Mouse (Mus musculus): Measurements from ENCODE around the gene Arl2. TPM values are rescaled to one million over a fixed set of nuclear protein-coding genes. Genes with fewer than 3 reads are reported as not detected.
A peak's percentile ranks its signal among the peaks of the same experiment; 100 is the strongest.

Gene Arl2
- polyA plus RNA-seq (2014; fragmentation: Nextera tagmentation; extraction: Ambion mirVana), result 70.6 and 73.4 TPM in 2 replicates

DNA sequence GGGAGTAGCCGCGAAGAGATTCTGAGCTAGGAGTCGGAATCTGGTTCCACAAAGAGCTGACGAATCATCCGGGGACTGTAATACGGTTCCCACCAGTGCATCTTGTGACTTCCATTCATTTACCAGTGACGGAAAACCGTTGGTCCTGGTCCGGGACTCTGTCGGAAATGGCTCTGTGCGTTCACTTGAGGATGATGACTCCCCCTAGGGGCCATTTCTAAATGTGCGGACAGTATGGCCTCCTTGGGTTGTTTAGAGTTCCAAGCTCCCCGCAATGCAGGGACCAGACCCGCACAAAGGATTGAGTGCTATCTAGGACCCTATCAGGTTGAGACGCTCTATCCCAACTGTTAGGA lies at the start of gene Arl2:
Gene Arl2, minus strand, starts transcription at position 155 of the 356 bp plus-strand sequence.
- peak within 1 kb of the TSS; percentile 63 for H3K4me3 ChIP-seq (ENCODE audit: low read depth, low read length)
- no peaks in the 10 kb centered on the region for H3K9me3 ChIP-seq (ENCODE audit: control insufficient read depth, low read length)
- no peak for DNase-seq (ENCODE audit: low spot score)
- H3K36me3 ChIP-seq (ENCODE audit: control insufficient read depth, insufficient read depth, low read length), result no peaks in the 10 kb centered on the region; the same call in 1 of the 2 replicates
- no peaks in the 10 kb centered on the region for H3K27me3 ChIP-seq (replicated peaks; ENCODE audit: control insufficient read depth, insufficient read depth, low read length)
- peak within 1 kb of the TSS; percentile 87 for H3K4me2 ChIP-seq
- peak within 1 kb of the TSS; percentile 93 for H3K27ac ChIP-seq (ENCODE audit: low read depth, low read length)
- peak within 1 kb of the TSS; percentile 83 for H3K9ac ChIP-seq (ENCODE audit: low read depth, low read length)
- peak; percentile 79 for ATAC-seq (replicated peaks; ENCODE audit: low FRiP score)
- WGBS, result under 1% methylated on average over 15 of the region's 15 CpGs
- H3K4me1 ChIP-seq (replicated peaks; ENCODE audit: control insufficient read depth, insufficient read depth, low read length), result peaks cover 5% of the 10 kb centered on the region; the same call in 1 of the 2 replicates

DNA sequence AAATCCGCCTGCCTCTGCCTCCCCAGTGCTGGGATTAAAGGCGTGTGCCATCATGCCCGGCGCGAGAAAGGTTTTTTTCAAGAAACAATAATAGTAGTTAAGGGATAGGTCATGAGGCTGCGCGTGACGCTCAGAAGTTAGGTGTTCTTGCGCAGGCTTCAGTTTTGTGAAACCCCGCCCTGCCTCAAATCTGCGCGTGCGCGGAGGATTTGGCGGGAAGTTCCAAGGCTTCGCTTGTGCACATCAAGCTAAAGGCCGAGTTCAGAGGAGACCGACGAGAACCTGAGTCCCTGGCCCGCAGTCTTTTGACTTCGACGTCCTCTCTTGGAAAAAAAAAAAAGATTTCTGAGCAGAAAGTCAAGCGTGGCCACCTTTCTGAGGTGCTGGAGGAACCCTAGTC lies 42.8 kb upstream of the Arl2 start, which contains the start of gene Majin:
Gene Majin, plus strand, starts transcription at position 258 of the 400 bp plus-strand sequence.
- 72% methylated on average over 23 of the region's 23 CpGs for WGBS
- no peak within 1 kb of the TSS for H3K27ac ChIP-seq (ENCODE audit: low read depth, low read length)

DNA sequence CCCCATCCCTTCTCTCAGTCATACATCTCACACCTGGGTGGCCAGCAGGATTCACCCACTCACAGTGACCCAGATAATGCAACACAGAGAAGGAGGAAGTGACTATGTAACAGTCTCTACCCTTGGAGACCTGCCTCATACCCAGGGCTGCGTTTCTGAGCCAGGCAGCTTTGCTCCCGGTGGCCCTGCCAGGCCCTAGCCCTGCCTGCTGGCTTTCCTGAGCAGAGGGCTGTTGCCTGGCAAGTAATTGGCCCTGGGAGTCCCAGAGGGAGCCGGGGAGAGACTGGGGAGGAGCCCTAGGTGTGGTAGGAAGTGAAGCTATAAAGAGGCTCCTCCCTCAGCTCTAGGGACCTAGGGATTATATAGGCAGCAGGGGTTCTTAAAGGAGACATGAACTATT lies 41.2 kb upstream of the Arl2 start:
- H3K4me1 ChIP-seq (replicated peaks; ENCODE audit: control insufficient read depth, insufficient read depth, low read length), result no peaks in the 10 kb centered on the region
- no peak for ATAC-seq (replicated peaks; ENCODE audit: low FRiP score)
- 26% methylated on average over 3 of the region's 3 CpGs for WGBS

More for the DNA sequence above, 42.8 kb upstream of the Arl2 start, which contains the start of gene Majin:
- 0 out of 2 replicates have a peak, but pooled peaks cover 3% of the 10 kb centered on the region for H3K27me3 ChIP-seq (replicated peaks; ENCODE audit: control insufficient read depth, insufficient read depth, low read length)
- no peaks in the 10 kb centered on the region for H3K4me1 ChIP-seq (replicated peaks; ENCODE audit: control insufficient read depth, insufficient read depth, low read length)
- DNase-seq (ENCODE audit: low spot score), result no peak
- H3K9me3 ChIP-seq (ENCODE audit: control insufficient read depth, low read length), result no peaks in the 10 kb centered on the region
- no peaks in the 10 kb centered on the region for H3K36me3 ChIP-seq (ENCODE audit: control insufficient read depth, insufficient read depth, low read length)
- ATAC-seq (replicated peaks; ENCODE audit: low FRiP score), result no peak
- H3K4me2 ChIP-seq, result no peak within 1 kb of the TSS
- H3K4me3 ChIP-seq (ENCODE audit: low read depth, low read length), result no peak within 1 kb of the TSS
- no peak within 1 kb of the TSS for H3K9ac ChIP-seq (ENCODE audit: low read depth, low read length)

GRCm38 (mm10) chr19:6181629-6182028 lies 40.3 kb upstream of the Arl2 start:
- H3K27ac ChIP-seq (ENCODE audit: low read depth, low read length), result no peak overlapping the region
- DNase-seq (ENCODE audit: low spot score) (peak; percentile 58), ATAC-seq (replicated peaks; ENCODE audit: low FRiP score) (no peak)
- H3K27me3 ChIP-seq (replicated peaks; ENCODE audit: control insufficient read depth, insufficient read depth, low read length), result 0 out of 2 replicates have a peak, but pooled peaks cover 3% of the 10 kb centered on the region
- H3K4me3 ChIP-seq (ENCODE audit: low read depth, low read length), result no peak overlapping the region
- H3K9ac ChIP-seq (ENCODE audit: low read depth, low read length), result no peak overlapping the region
- H3K9me3 ChIP-seq (ENCODE audit: control insufficient read depth, low read length), result no peaks in the 10 kb centered on the region
- H3K4me1 ChIP-seq (replicated peaks; ENCODE audit: control insufficient read depth, insufficient read depth, low read length), result no peaks in the 10 kb centered on the region
- 19% methylated on average over 5 of the region's 5 CpGs for WGBS
- H3K4me2 ChIP-seq, result no peak overlapping the region
- H3K36me3 ChIP-seq (ENCODE audit: control insufficient read depth, insufficient read depth, low read length), result no peaks in the 10 kb centered on the region

More for the DNA sequence above, 41.2 kb upstream of the Arl2 start:
- no peaks in the 10 kb centered on the region for H3K36me3 ChIP-seq (ENCODE audit: control insufficient read depth, insufficient read depth, low read length)
- H3K9ac ChIP-seq (ENCODE audit: low read depth, low read length), result no peak overlapping the region
- no peak overlapping the region for H3K4me3 ChIP-seq (ENCODE audit: low read depth, low read length)
- no peak overlapping the region for H3K4me2 ChIP-seq
- no peak for DNase-seq (ENCODE audit: low spot score)
- no peak overlapping the region for H3K27ac ChIP-seq (ENCODE audit: low read depth, low read length)
- H3K27me3 ChIP-seq (replicated peaks; ENCODE audit: control insufficient read depth, insufficient read depth, low read length), result 0 out of 2 replicates have a peak, but pooled peaks cover 3% of the 10 kb centered on the region
- no peaks in the 10 kb centered on the region for H3K9me3 ChIP-seq (ENCODE audit: control insufficient read depth, low read length)

DNA sequence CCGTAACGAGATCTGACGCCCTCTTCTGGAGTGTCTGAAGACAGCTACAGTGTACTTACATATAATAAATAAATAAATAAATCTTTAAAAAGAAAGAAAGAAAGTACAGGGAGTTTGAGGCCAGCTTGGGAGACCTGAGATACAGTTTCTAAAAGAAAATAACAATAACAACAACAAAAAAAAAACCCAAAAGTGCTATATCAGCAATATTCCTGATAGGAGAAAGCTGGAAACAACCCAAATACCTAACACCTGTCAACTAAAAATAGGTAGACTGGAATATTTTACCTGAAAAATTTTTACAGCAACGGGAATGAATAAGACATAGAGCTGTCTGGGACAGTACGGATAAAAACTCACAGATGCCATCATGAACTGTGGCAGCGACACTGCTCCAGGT lies 37.4 kb upstream of the Arl2 start:
- H3K4me2 ChIP-seq, result no peak overlapping the region
- no peak overlapping the region for H3K27ac ChIP-seq (ENCODE audit: low read depth, low read length)
- H3K27me3 ChIP-seq (replicated peaks; ENCODE audit: control insufficient read depth, insufficient read depth, low read length), result no peaks in the 10 kb centered on the region
- H3K9me3 ChIP-seq (ENCODE audit: control insufficient read depth, low read length), result no peaks in the 10 kb centered on the region
- no peak for DNase-seq (ENCODE audit: low spot score)
- H3K4me1 ChIP-seq (replicated peaks; ENCODE audit: control insufficient read depth, insufficient read depth, low read length), result no peaks in the 10 kb centered on the region
- ATAC-seq (replicated peaks; ENCODE audit: low FRiP score), result no peak
- H3K36me3 ChIP-seq (ENCODE audit: control insufficient read depth, insufficient read depth, low read length), result no peaks in the 10 kb centered on the region
- whole genome bisulfite sequencing, result 87% methylated on average over 6 of the region's 6 CpGs
- H3K4me3 ChIP-seq (ENCODE audit: low read depth, low read length), result no peak overlapping the region
- H3K9ac ChIP-seq (ENCODE audit: low read depth, low read length), result no peak overlapping the region

DNA sequence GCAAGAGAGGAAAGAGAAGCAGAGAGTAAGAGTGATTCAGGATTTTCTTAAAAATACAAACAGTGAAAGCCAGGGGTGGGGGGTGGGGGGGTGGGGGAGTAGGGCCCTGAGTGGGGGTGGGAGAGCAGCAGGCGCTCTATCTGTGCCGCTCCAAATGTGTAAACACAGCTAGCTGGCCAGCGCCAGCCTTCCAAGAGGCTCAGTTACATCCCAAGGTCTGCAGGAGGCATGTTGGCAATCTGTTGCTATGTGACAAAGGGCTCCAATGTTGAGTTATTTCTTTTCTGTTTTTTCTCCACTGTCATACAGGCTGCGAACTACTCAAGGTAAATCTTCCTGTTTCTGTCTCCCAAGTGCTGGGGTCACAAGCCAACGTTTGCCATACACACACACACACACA lies 33.4 kb upstream of the Arl2 start:
- no peaks in the 10 kb centered on the region for H3K27me3 ChIP-seq (replicated peaks; ENCODE audit: control insufficient read depth, insufficient read depth, low read length)
- no peak overlapping the region for H3K9ac ChIP-seq (ENCODE audit: low read depth, low read length)
- no peak overlapping the region for H3K4me2 ChIP-seq
- no peaks in the 10 kb centered on the region for H3K36me3 ChIP-seq (ENCODE audit: control insufficient read depth, insufficient read depth, low read length)
- WGBS, result 35% methylated on average over 5 of the region's 5 CpGs
- H3K9me3 ChIP-seq (ENCODE audit: control insufficient read depth, low read length), result no peaks in the 10 kb centered on the region
- no peak for ATAC-seq (replicated peaks; ENCODE audit: low FRiP score)
- no peak overlapping the region for H3K4me3 ChIP-seq (ENCODE audit: low read depth, low read length)
- no peaks in the 10 kb centered on the region for H3K4me1 ChIP-seq (replicated peaks; ENCODE audit: control insufficient read depth, insufficient read depth, low read length)
- no peak overlapping the region for H3K27ac ChIP-seq (ENCODE audit: low read depth, low read length)
- no peak for DNase-seq (ENCODE audit: low spot score)

DNA sequence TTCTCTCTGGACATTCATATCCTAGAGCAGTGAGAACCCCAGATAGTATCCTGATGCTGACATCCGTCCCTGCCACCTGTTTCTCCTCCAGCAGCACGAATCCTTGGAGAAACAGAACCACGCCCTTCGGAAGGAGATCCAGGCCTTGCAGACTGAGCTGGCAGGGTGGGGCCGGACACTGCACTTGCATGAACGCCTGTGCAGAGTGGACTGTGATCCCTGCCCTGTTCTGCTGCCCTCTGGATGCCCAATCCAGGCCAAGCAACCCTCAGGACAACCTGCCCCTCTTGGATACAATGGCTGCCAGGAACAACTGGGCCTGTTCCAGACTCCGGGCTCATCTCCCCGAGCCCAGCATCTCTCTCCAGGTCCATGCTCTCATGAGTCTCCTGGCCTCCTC lies 29.9 kb upstream of the Arl2 start:
- Histone ChIP-seq H3K27me3 (replicated peaks; ENCODE audit: control insufficient read depth, insufficient read depth, low read length) (no peaks in the 10 kb centered on the region), H3K4me1 (replicated peaks; ENCODE audit: control insufficient read depth, insufficient read depth, low read length) (no peaks in the 10 kb centered on the region)
- ATAC-seq (replicated peaks; ENCODE audit: low FRiP score), result no peak

DNA sequence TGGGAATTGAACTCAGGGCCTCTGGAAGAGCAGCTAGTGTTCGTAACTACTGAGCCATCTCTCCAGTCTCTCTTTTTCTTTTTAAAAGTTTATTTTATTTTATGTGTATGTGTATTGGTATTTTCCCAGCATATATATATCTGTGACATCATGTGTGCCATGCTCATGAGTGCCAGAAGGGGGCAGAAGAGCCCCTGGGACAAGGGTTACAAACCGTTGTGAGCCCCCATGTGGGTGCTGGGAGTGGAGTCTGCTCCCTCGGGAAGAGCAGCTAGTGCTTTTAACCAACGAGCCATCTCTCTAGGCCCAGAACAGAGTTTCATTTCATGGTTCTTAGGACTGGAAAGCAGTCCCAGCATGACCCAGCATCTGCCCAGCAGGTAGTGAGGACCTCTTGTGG lies 25.4 kb upstream of the Arl2 start:
- Histone ChIP-seq H3K36me3 (ENCODE audit: control insufficient read depth, insufficient read depth, low read length) (no peaks in the 10 kb centered on the region), H3K9me3 (ENCODE audit: control insufficient read depth, low read length) (no peaks in the 10 kb centered on the region), H3K27ac (ENCODE audit: low read depth, low read length) (no peak overlapping the region), H3K4me3 (ENCODE audit: low read depth, low read length) (no peak overlapping the region), H3K4me2 (no peak overlapping the region), H3K27me3 (replicated peaks; ENCODE audit: control insufficient read depth, insufficient read depth, low read length) (no peaks in the 10 kb centered on the region), H3K4me1 (replicated peaks; ENCODE audit: control insufficient read depth, insufficient read depth, low read length) (no peaks in the 10 kb centered on the region), H3K9ac (ENCODE audit: low read depth, low read length) (no peak overlapping the region)
- ATAC-seq (replicated peaks; ENCODE audit: low FRiP score) (no peak), DNase-seq (ENCODE audit: low spot score) (no peak)
- WGBS, result 69% methylated on average over 4 of the region's 4 CpGs

More for the DNA sequence above, 29.9 kb upstream of the Arl2 start:
- WGBS, result 70% methylated on average over 8 of the region's 8 CpGs
- Histone ChIP-seq H3K4me2 (no peak overlapping the region), H3K4me3 (ENCODE audit: low read depth, low read length) (no peak overlapping the region), H3K27ac (ENCODE audit: low read depth, low read length) (no peak overlapping the region), H3K36me3 (ENCODE audit: control insufficient read depth, insufficient read depth, low read length) (no peaks in the 10 kb centered on the region), H3K9me3 (ENCODE audit: control insufficient read depth, low read length) (no peaks in the 10 kb centered on the region), H3K9ac (ENCODE audit: low read depth, low read length) (no peak overlapping the region)
- DNase-seq (ENCODE audit: low spot score), result no peak

DNA sequence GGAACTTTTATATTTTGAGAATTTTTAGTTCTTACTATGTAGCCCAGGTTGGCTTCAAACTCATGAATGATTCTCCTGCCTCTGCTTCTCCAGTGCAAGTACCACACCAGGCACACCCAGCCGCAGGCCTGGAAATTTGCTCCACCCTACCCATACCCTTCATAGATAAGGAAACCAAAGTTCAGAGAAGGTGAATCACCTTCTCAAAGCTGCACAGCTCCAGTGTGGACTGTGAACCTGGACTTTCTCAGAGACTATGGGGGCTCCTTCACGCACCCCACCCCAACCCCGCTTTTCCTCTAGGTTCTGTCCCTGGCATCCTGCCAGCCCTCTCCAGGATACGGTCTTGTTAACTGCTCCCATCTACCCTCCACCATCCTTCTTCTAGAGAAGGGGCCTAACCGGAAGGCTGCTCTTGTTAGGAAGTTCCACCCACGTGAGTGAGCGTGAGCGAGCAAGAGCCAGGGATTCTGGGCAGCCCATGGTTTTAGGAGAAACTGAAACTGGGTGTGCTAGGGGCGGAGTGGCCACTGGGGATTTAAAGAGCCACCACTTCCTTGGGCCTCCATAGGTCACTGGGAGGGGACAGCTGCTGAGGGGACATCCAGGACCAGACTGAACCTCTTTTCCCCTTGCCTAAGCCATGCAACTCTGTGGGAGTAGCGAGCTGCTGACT lies 22.7 kb upstream of the Arl2 start:
- 66% methylated on average over 10 of the region's 10 CpGs for WGBS
- Histone ChIP-seq H3K9ac (ENCODE audit: low read depth, low read length) (no peak overlapping the region), H3K9me3 (ENCODE audit: control insufficient read depth, low read length) (no peaks in the 10 kb centered on the region), H3K36me3 (ENCODE audit: control insufficient read depth, insufficient read depth, low read length) (no peaks in the 10 kb centered on the region), H3K4me1 (replicated peaks; ENCODE audit: control insufficient read depth, insufficient read depth, low read length) (no peaks in the 10 kb centered on the region), H3K4me3 (ENCODE audit: low read depth, low read length) (no peak overlapping the region), H3K27ac (ENCODE audit: low read depth, low read length) (no peak overlapping the region), H3K27me3 (replicated peaks; ENCODE audit: control insufficient read depth, insufficient read depth, low read length) (no peaks in the 10 kb centered on the region), H3K4me2 (no peak overlapping the region)
- DNase-seq (ENCODE audit: low spot score) (no peak), ATAC-seq (replicated peaks; ENCODE audit: low FRiP score) (no peak)
